Mouse (Mus musculus) stomach, embryonic 15.5 days (tissue): ENCODE data around the gene Ccne1. TPM values are rescaled to one million over a fixed set of nuclear protein-coding genes. Genes with fewer than 3 reads are reported as not detected.

ENCODE experiments used
- ATAC-seq: fragments of 200-750 bp; cut with Nextera tagmentation; 2 replicates; pipeline ENCODE4 v1.8.0; 2017; ENCODE audit warnings: low read depth, moderate number of reproducible peaks, moderate TSS enrichment; ENCODE audit not compliant: insufficient read depth, low FRiP score
- H3K27ac ChIP-seq: fragments of 300-500 bp; sonication (generic); 2 replicates; pipeline ENCODE4 v1.5.1; 2015; ENCODE audit warnings: mild to moderate bottlenecking, inconsistent platforms
- H3K27me3 ChIP-seq: fragments of 300-500 bp; sonication (generic); replicated peaks from 2 replicates; pipeline ENCODE4 v1.6.1; 2015; ENCODE audit warnings: inconsistent platforms
- H3K36me3 ChIP-seq: fragments of 300-500 bp; sonication (generic); 2 replicates; pipeline ENCODE4 v1.6.1; 2015; ENCODE audit warnings: inconsistent platforms
- H3K4me1 ChIP-seq: fragments of 300-500 bp; sonication (generic); 2 replicates; pipeline ENCODE4 v1.6.1; 2015; ENCODE audit warnings: inconsistent platforms
- H3K4me2 ChIP-seq: fragments of 300-500 bp; sonication (generic); 2 replicates; pipeline ENCODE4 v1.6.1; 2015; ENCODE audit warnings: mild to moderate bottlenecking, inconsistent platforms
- H3K4me3 ChIP-seq: fragments of 300-500 bp; sonication (generic); replicated peaks from 2 replicates; pipeline ENCODE4 v1.5.1; 2015; ENCODE audit warnings: inconsistent platforms
- H3K9ac ChIP-seq: fragments of 300-500 bp; sonication (generic); 2 replicates; pipeline ENCODE4 v1.6.1; 2015; ENCODE audit warnings: inconsistent platforms
- H3K9me3 ChIP-seq: fragments of 300-500 bp; sonication (generic); 2 replicates; pipeline ENCODE4 v1.6.1; 2016; ENCODE audit warnings: inconsistent platforms
- WGBS: fragments of 180-500 bp; shearing (Covaris S2); methylation state at CpG from one replicate; pipeline ENCODE4 v1.1.7; 2015; 5-methylcytosine and 5-hydroxymethylcytosine counted together
- polyA plus RNA-seq: library from polyadenylated mRNA; unstranded; fragments of >200 nt; fragmentation: Nextera tagmentation; extraction: Ambion mirVana; gene quantifications from 2 replicates; pipeline ENCODE4 v1.2.1, GENCODE M21; 2015

Gene Ccne1
- polyA plus RNA-seq, 1 experiment from 2014 or later = 58.6 TPM

DNA sequence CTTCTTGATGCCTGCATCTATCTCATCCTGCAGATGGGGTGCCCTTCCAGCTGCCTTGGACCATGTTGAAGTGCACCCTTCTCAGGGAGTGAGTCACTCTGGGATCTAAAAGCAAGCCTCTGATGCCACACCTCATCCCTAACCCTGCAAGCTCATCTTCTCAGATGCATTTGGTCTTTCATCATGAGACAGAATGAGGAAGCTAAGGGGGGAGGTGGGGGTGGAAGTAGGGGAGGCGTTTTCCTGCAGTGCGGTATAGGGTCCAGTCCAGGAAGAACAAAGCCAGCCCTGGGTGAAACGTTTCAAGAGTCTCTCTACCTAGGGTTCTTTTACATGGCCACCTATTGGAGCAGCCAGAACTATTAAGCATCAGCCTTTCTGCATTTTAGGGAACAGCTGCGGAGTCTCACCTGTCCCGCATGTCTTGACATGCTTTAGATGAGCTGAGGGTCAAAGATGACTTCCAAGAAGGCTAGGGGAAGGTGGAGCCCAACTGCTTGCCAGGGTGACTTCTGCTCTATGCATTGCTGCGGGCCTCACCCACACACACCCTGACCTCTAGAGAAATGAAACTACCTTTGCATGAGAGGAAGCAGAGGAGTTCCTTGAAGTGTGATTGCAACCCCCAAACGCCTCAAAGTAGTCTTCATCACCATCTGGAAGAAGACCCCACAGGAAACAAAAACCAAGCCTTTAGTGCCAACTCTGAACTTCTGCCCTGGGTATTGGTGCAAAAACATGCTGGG lies 17.2 kb downstream of the Ccne1 start:
- no peak overlapping the region for H3K4me3 ChIP-seq
- no peaks in the 10 kb centered on the region for H3K36me3 ChIP-seq
- no peaks in the 10 kb centered on the region for H3K9me3 ChIP-seq
- 60% methylated on average over 7 of the region's 7 CpGs for WGBS
- no peak overlapping the region for H3K9ac ChIP-seq
- H3K4me1 ChIP-seq = peaks cover 21% of the 10 kb centered on the region
- no peak for ATAC-seq
- no peak overlapping the region for H3K27ac ChIP-seq
- H3K4me2 ChIP-seq = no peak overlapping the region
- H3K27me3 ChIP-seq = no peaks in the 10 kb centered on the region

DNA sequence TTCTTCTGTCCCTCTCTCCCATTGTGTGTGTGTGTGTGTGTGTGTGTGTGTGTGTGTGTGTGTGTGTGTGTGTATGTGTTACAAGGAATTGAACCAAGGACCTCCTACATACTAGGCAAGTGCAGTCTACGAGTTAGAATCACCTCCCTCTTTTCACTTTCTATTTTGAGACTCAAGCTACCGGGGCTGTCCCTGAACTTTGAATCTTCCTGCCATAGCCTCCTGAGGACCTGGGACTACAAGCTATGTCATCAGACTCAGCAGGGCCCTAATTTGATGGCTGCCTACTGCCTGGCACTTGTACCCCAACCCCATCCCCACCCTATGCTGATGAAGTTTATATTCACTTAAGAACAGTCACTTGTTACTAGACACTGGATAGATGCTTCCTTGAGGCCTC lies 18.9 kb downstream of the Ccne1 start:
- no peak overlapping the region for H3K9ac ChIP-seq
- peaks cover 21% of the 10 kb centered on the region for H3K4me1 ChIP-seq
- no peak for ATAC-seq
- no peak overlapping the region for H3K4me2 ChIP-seq
- no peaks in the 10 kb centered on the region for H3K27me3 ChIP-seq
- H3K4me3 ChIP-seq = no peak overlapping the region
- H3K9me3 ChIP-seq = no peaks in the 10 kb centered on the region
- H3K36me3 ChIP-seq = no peaks in the 10 kb centered on the region
- H3K27ac ChIP-seq = no peak overlapping the region
- 53% methylated on average over 2 of the region's 2 CpGs for WGBS

DNA sequence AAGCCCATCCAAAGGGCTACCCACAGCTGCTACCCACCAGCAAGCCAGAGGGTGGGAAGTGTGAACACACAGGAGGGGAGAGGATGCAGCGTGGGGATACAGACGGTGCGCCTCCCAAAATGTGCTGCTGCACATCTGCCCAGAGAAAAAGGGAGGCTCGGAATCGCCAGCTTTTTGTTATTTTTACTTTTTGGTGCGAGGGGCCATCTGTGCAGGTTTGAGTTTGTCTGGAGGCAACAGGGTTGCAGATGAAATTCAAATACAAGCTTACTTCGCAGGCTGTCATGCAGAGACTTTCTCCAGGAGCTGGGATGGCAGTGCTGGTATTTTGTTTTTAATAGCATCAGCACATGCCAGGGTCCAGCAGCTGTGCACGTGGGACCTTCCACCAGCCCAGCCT lies 19.5 kb downstream of the Ccne1 start:
- Histone ChIP-seq H3K36me3 (no peaks in the 10 kb centered on the region), H3K9me3 (no peaks in the 10 kb centered on the region), H3K4me2 (no peak overlapping the region), H3K4me1 (peaks cover 21% of the 10 kb centered on the region), H3K27ac (no peak overlapping the region), H3K27me3 (no peaks in the 10 kb centered on the region), H3K9ac (no peak overlapping the region), H3K4me3 (no peak overlapping the region)
- no peak for ATAC-seq
- WGBS = 75% methylated on average over 8 of the region's 8 CpGs

DNA sequence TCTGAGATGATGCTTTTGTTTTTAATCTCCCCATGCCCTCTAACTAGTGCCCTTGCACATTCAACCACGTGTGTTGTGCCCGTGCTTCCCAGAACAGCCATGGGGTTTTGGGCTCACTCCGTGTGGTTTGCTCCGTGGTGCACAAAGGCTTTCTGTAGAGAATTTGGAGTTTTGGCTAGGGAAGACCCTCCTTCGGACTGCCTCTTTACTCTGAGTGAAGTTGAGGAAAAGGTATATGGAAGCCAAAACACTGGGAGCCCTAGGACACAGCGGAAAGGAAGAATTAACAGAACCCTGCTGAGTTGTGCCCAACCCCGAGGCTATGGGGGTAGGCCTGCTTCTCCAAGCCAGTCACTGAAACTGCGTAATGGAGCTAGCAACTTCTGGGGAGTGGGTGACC lies 20.9 kb downstream of the Ccne1 start:
- WGBS = 57% methylated on average over 8 of the region's 8 CpGs

DNA sequence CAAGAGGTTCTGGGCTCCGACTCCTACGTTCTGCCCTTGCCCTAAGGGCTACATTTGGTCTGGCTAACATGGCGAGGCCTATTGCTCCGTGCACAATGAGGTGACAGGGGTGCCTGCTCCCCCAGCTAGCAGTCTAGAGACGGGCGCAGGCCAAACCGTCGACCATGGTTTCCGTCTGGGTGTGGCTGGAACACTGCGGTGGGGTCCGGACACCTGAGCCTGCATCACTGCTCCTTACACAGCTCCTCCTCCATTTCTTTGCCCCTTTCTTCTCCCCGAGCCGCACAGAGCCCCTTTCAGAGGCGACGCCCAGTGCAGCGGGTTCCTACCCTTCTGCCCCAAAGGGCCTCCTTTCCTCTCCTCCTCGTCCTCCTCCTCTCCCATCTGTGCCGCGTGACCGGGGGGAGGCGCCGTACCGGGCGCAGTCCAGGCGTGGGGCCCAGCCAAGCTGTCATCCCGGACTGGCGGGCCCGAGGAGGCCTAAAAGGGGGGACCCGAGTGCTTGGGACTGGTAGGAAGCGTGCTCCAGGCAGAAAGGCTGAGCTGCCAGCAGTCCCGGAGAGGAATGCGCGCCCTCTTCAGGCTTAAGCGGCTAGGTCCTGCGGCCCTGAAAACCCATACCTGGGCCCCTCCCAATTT lies 21.6 kb downstream of the Ccne1 start:
- H3K4me1 ChIP-seq = peaks cover 21% of the 10 kb centered on the region
- H3K4me3 ChIP-seq = peak overlapping the region; percentile 46
- H3K27ac ChIP-seq = peak overlapping the region; percentile 76
- H3K4me2 ChIP-seq = peak overlapping the region; percentile 94
- H3K27me3 ChIP-seq = no peaks in the 10 kb centered on the region
- WGBS = 2% methylated on average over 35 of the region's 35 CpGs
- ATAC-seq = peak; percentile 32
- no peaks in the 10 kb centered on the region for H3K9me3 ChIP-seq
- H3K9ac ChIP-seq = 0 out of 2 replicates have a peak overlapping the region, but pooled peaks have one; percentile 1
- H3K36me3 ChIP-seq = no peaks in the 10 kb centered on the region

More for the DNA sequence above, 20.9 kb downstream of the Ccne1 start:
- peak overlapping the region; percentile 76; the same call in 1 of the 2 replicates for H3K27ac ChIP-seq
- H3K9ac ChIP-seq = no peak overlapping the region
- no peaks in the 10 kb centered on the region for H3K36me3 ChIP-seq
- ATAC-seq = no peak
- peak overlapping the region; percentile 94; the same call in 1 of the 2 replicates for H3K4me2 ChIP-seq
- H3K4me1 ChIP-seq = peaks cover 21% of the 10 kb centered on the region
- no peaks in the 10 kb centered on the region for H3K27me3 ChIP-seq
- H3K4me3 ChIP-seq = peak overlapping the region; percentile 46; the same call in 1 of the 2 replicates
- H3K9me3 ChIP-seq = no peaks in the 10 kb centered on the region

DNA sequence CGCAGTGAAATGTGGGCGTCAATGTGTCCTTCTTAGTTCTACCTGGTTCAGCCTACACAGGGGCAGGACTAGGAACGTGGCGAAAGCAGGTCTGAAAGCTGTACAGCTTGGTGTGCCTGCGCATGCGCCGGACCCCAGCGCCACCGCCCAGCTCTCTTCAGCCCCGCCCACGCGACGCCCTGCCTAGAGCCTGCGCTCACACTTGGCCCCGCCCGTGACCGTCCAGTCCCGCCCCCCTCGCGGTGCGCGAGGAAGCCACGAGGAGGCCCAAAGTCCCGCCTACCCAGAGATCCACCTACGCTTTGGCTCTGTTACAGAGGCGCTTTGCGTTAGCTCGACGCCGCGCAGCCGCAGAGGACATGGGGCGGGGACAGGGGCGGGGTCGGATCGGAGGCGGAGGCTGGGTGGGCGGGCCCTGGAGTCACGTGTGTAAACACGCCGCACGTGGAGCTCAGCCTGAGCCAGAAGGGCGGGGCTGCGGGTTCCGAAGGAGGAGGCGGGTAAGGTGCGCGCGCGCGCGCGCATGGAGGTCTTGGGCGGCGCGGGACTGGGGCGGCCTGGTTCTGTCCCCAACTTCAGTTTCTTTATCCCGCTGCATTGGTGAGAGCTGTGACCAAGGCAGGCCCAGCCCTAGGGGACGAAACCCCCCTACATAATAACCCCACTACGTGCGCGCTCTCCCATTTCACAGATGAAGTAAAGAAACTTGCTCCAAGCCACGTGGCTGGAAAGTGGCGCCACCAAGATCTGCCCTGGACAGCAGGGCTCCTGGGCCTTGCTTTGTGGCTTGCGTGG lies 22.4 kb downstream of the Ccne1 start:
- no peaks in the 10 kb centered on the region for H3K9me3 ChIP-seq
- H3K27ac ChIP-seq = peak overlapping the region; percentile 76
- H3K36me3 ChIP-seq = no peaks in the 10 kb centered on the region
- WGBS = under 1% methylated on average over 65 of the region's 65 CpGs
- H3K4me2 ChIP-seq = peak overlapping the region; percentile 94
- H3K27me3 ChIP-seq = no peaks in the 10 kb centered on the region
- H3K9ac ChIP-seq = 0 out of 2 replicates have a peak overlapping the region, but pooled peaks have one; percentile 1
- peak; percentile 97 for ATAC-seq
- peaks cover 21% of the 10 kb centered on the region for H3K4me1 ChIP-seq
- H3K4me3 ChIP-seq = peak overlapping the region; percentile 46

DNA sequence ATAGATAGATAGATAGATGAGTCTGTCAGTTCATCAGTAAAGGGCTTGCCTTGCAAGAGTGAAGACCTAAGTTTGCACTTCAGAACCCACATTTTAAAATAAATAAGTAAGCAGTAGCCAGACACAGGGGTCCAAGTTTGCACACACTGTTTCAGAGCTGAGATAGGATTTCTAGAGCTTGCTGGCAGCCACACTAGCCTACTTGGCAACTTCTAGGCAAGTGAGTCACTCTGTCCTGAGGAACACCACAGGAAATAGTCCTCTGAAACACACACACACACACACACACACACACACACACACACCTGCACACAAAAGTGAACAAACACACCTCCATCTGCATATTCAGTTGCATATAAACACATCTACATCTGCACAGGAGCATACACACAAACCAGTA lies 24.4 kb downstream of the Ccne1 start:
- Histone ChIP-seq H3K27me3 (no peaks in the 10 kb centered on the region), H3K4me1 (peaks cover 21% of the 10 kb centered on the region), H3K9ac (no peak overlapping the region), H3K9me3 (no peaks in the 10 kb centered on the region), H3K4me3 (no peak overlapping the region), H3K4me2 (no peak overlapping the region), H3K36me3 (no peaks in the 10 kb centered on the region), H3K27ac (no peak overlapping the region)
- no peak for ATAC-seq

DNA sequence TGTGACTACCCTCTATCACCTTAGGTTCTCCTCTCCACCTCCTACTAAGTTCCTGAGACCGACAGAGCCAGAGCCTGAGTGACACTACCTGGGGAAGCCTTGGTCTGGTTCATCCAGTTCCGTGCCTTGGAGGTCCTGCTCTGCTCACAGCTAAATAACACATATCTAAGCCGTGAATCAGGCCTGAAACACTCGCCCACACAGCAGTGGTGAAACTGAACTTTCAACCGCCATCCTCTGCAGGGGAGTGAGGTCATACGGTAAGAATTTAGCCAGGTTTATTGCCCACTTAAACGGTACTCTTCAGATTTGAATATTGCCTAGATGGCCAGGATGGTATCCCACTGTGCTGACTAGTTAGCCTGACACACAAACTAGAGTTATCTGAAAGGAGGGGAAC lies 30.1 kb downstream of the Ccne1 start:
- Histone ChIP-seq H3K4me2 (no peak overlapping the region), H3K4me3 (no peak overlapping the region), H3K27me3 (0 out of 2 replicates have a peak, but pooled peaks cover 4% of the 10 kb centered on the region), H3K27ac (no peak overlapping the region), H3K36me3 (no peaks in the 10 kb centered on the region), H3K4me1 (peaks cover 4% of the 10 kb centered on the region; the same call in 1 of the 2 replicates), H3K9ac (no peak overlapping the region), H3K9me3 (no peaks in the 10 kb centered on the region)
- ATAC-seq = no peak
- 54% methylated on average over 7 of the region's 7 CpGs for WGBS

DNA sequence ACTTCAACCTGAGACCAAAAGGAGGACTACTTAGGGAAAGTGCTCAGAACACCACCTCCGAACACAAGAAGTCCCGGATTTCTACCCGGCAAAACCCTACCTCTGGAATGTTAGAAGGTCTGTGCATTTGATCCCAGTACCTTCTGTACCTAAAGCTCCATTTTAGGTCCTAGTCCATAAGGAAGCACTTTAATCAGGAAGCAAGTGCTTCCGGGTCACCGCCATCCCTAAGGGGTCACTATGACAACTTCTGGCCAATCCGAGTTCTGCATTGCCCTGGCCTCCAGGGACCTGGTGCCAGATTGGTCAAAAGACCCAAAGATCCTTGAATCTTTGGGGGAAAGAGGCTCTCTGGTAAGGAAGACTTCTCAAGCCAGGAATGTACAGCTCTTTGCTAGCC lies 31.8 kb downstream of the Ccne1 start:
- Histone ChIP-seq H3K27ac (no peak overlapping the region), H3K4me1 (peaks cover 4% of the 10 kb centered on the region; the same call in 1 of the 2 replicates), H3K9ac (no peak overlapping the region), H3K36me3 (no peaks in the 10 kb centered on the region), H3K4me2 (no peak overlapping the region), H3K9me3 (no peaks in the 10 kb centered on the region), H3K27me3 (0 out of 2 replicates have a peak, but pooled peaks cover 4% of the 10 kb centered on the region), H3K4me3 (no peak overlapping the region)
- ATAC-seq = no peak
- 62% methylated on average over 6 of the region's 6 CpGs for WGBS

DNA sequence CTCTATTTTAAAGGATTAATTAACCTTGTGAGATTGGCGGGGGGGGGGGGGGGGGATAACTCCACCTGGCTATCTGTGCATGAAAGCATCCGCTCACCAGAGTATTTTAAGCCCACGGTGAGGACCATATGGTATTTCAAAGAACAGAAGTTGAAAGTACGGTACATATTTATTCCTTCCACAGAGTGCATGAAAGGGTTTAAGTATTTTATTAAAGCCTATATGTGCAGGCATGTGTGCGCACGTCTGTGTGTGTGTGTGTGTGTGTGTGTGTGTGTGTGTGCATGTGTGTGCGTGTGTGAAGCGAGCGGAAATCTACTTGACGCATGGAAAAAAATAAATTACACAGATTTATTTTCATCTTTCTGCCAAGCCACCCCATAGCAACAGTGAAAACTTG lies 32.4 kb downstream of the Ccne1 start:
- H3K4me3 ChIP-seq = no peak overlapping the region
- no peak overlapping the region for H3K9ac ChIP-seq
- no peak for ATAC-seq
- H3K9me3 ChIP-seq = no peaks in the 10 kb centered on the region
- no peak overlapping the region for H3K27ac ChIP-seq
- H3K4me1 ChIP-seq = peaks cover 4% of the 10 kb centered on the region; the same call in 1 of the 2 replicates
- 39% methylated on average over 10 of the region's 10 CpGs for WGBS
- H3K4me2 ChIP-seq = 0 out of 2 replicates have a peak overlapping the region, but pooled peaks have one; percentile 13
- H3K27me3 ChIP-seq = 0 out of 2 replicates have a peak, but pooled peaks cover 4% of the 10 kb centered on the region
- no peaks in the 10 kb centered on the region for H3K36me3 ChIP-seq

DNA sequence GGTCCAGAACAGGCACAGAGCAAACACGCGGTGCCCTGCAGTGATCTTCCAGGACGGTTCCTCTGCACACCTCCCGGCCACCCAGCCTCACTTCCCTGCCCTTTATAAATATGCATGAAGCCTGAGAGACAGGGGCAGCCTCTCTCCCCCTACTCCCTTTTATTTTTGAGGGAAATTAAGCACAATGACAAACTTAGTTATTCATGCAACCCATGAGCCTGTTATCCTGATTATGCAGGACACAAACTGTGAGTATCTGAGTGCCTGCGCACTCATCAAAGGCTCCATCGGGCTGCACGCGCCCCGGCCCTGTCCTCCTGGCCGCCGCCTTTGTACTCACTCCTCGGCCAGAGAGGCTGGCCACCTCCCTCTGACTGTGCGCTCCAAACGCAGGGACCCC lies 32.8 kb downstream of the Ccne1 start:
- no peak for ATAC-seq
- H3K4me1 ChIP-seq = peaks cover 4% of the 10 kb centered on the region; the same call in 1 of the 2 replicates
- H3K9ac ChIP-seq = no peak overlapping the region
- no peaks in the 10 kb centered on the region for H3K9me3 ChIP-seq
- 0 out of 2 replicates have a peak, but pooled peaks cover 4% of the 10 kb centered on the region for H3K27me3 ChIP-seq
- H3K4me2 ChIP-seq = 0 out of 2 replicates have a peak overlapping the region, but pooled peaks have one; percentile 13
- WGBS = 8% methylated on average over 14 of the region's 14 CpGs
- no peak overlapping the region for H3K4me3 ChIP-seq
- H3K36me3 ChIP-seq = no peaks in the 10 kb centered on the region
- H3K27ac ChIP-seq = no peak overlapping the region
